Mouse (Mus musculus) spleen, postnatal 4 days (tissue): ENCODE results near the gene Cfap161.

Experiments
- DNase-seq, 2 experiments: peaks; one replicate each; pipeline ENCODE4 v3.0.0; 2022; ENCODE audit warnings: low spot score in 2 of 2

Cfap161 gene

DNA sequence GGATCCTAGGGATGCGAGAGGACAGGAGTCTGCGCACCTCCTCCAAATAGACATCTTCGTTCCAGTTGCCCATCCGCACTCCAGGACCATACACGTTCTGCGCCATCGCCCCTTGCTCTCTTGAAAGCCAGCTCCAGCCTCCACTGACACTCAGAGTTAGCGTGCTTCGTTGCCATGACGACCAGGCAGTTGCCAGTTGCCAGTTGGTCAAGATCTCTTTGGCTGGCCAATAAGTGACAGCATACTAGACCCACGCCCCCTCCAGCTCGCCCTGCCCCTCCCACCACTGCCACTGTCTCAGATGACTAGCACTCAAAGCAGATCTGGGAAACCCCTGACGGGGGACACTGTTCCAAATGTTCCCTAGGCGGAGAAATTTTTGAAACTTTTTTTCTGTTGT lies at the start of gene Cfap161:
Cfap161 (minus strand) TSS at position 176 of the 400 bp plus-strand sequence.
- no peak for DNase-seq

DNA sequence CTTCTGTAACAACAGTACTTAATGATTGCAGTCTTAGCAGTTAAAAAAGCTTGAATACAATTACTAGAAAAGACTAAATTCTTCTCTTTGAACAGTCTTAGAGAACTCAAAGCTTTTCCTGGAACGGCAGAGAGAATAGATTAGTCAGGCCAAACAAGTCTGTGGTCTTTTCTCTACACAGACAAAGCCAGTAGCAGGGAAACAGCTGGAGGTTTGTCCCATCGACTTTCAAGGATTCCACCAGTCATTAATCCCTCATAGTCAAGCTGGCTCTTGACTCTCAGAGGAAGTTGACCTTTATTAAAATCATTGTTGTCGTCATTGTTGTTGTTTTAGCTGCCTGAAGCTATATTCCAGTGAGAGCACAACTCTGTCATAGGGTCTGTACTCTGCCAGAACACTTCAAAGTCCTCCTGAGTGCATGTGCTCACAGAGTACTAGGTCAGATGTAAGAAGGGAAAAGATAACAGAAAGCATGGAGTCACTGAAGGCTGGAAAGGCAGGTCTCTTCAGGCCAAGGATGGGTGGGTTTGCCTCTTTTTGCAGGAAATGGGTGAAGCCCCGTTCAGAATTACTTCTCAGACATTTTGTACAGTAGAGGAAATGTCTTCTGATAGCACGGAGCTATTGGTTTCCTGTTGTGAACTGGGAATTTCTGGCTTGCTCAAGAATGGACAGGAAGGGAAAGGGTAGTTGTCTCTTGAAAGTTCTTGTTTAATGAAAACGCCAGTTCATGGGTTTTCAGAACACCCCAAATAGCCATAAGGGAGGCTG lies 48.0 kb upstream of the Cfap161 start:
- no peak for DNase-seq

DNA sequence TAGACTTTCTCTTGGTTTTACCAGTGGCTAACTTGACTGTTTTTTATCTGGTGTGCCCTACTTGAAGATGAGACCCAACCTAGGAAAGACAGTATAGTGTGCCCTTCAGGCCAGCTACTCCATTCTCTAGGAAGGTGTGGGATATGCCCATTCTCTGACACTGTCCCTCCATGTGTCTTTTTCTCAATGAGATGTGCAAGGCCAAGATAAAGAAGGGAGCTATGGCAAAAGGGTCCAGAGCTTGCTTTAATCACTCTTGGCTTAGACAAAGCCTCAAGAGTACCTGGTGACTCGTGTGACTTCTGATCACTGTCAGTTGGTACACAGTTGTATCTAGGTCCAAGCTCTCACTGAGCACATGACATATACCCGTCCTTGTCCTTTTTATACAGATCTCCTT lies 45.4 kb upstream of the Cfap161 start:
- DNase-seq: no peak

DNA sequence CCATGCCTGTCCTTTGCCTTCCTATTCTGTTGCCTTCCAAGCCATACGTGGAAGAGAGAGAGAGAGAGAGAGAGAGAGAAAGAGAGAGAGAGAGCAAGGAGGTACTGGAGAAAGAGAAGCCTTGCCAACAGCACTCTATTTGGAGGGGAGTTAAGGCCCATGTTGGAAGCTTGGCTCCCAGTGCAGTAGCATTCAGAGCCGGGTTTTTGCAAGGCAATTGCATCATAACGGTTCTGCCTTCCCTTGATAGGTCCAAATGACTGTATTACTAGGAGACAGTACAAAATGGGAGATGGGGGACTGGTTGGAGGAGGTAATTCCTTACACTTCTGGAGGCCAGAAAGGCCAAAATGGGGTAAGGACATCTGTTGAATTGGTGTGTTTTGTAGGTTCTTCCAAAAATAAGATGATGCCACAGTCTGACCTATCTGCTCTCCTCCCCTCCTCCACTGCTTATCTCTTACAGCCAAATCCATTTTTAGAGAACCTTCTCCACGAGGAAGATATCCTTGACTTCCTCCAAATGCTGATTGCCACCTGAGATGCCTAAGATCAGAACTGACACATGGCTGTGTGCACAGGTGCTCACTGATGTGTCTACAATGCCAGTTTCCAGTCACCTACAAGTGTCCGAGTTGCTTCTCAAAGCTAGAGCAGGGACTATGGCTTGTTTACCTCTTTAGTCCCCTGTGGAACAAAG lies 44.0 kb upstream of the Cfap161 start:
- no peak for DNase-seq

DNA sequence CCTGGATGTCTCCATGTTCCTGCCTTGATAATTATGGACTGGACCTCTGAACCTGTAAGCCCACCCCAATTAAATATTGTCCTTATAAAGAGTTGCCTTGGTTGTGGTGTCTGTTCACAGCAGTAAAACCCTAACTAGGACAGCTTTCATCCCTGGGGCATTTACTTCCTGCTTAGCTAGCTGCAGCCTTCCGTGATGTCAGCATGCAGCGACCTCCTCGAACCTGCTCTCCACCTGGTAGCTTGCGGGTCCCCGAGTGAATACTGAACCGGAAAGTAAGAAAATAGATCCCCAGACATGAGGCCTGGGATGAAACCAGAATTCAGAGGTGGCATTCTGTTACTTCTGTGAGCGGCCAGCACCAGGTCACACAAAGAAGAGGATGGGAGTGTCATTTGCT lies 34.7 kb upstream of the Cfap161 start:
- no peak for DNase-seq

DNA sequence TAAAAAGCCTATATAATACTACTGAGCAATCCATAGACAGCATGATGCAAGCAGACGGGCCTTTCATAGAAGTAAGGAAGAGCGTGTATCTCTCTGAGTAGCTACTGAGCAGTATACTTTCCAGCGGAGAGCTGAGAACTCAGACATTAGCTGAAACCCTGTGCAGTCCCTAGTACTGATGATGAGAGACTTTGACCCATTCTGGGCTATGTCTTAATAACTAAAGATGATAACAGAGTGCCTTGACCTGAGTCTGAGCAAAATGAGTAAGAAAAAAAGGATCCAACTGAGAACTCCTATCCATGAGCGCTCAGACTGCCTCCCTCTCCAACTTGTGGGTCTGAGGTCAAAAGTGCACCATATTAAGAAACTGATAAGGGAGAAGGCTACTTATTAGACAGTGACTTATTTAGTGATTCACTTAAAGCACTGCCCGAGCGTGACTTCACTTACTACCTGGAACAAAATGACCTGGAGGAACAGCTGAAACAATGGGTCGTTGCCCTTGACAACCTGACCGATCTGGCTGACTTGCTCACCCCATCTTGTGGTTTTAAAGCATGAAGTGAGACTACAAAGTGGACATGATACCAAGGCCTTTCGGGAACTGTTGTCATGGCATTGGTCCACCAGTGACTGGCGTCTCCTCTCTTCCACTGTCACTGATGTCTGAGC lies 32.9 kb upstream of the Cfap161 start:
- DNase-seq: no peak

DNA sequence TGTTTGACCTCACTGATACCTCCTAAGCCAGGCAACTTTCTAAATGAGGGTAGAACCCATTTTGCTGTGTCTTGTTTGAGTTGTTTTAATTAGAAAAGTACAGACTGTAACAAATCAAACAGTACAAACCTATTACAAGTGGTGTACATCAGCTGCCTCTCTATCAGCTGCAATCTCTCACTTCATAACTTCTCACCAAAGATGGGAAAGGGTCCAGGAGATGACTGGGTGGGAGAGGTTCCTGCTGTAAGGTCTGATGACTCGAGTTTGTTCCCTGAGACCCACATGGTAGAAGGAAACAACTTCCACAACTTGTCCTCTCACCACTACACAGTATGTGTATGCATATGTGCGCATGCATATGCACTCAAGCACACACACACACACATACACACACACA lies 32.1 kb upstream of the Cfap161 start:
- no peak for DNase-seq

DNA sequence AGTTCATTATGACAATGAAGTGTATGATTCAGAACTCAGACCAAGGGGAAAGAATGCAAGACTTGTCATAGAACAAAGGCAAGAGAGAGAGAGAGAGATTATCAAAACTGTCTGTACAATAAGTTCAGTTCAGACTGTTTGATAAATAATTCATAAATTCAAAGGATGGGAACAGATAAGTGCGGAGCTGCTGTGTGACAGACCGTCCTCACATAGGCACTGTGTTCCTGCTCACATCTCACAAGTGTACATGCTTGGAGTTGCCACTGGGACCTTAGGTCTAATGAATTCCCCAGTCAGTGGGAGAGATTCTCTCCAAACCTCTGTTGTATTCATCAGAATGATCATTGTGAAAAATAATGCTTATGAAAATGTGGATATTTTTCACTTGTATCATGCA lies 27.3 kb upstream of the Cfap161 start:
- DNase-seq: no peak

DNA sequence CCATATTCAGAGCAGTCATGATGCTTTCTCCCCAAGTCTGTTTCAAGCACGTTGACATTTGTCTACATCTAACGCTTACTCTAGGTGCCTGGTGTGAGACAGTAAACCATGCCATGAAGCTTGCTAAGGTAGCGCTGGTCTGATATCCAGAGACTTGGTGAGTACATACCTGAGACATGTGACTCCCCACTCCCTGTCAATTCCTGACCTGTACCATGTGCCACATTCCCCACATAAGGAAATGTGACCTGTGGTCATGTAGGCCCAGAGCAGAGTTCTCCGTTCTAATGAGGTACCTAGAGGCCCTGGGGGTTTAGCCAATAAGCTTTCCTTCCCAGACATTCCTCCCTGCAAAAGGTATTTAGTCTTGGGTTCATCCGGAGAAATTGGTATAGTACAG lies 22.2 kb upstream of the Cfap161 start:
- DNase-seq: no peak

DNA sequence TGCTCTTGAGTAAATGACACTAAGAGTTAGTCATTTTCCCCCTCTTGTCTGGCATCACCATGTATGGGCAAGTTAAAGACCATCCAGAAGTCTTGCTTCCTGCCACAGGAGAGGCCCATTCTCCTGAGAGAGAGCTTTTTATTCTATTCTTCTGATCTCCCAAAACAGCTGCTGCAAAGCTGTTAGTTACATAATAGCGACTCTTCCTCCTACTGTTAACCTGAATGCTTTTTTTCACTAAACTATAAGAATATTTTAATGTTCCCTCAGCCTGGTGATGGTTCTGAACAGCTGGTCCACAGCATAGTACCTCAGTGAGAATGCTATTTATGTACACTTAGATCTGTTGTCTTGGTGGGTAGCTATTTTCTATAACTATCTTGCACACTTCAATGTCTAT lies 21.0 kb upstream of the Cfap161 start:
- DNase-seq: no peak

DNA sequence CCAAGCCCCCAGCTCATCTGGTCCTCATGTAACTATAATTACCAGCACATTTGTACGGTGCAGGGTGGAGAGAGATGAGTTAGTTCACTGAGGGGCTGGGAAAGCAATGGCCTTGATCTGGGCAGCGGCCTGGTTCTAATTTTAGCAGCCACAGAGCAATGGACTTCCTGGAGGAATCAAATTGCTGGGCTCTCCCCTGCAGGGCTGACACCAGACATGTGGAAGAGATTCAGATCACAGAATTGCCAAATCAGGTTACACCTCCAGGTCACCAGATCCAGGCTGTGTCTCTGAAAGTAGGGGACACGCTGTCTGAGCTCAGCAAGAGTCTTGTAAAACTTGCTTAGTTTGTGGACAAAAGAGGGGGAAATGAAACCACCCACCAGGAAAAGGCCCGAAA lies 19.3 kb upstream of the Cfap161 start:
- no peak for DNase-seq

DNA sequence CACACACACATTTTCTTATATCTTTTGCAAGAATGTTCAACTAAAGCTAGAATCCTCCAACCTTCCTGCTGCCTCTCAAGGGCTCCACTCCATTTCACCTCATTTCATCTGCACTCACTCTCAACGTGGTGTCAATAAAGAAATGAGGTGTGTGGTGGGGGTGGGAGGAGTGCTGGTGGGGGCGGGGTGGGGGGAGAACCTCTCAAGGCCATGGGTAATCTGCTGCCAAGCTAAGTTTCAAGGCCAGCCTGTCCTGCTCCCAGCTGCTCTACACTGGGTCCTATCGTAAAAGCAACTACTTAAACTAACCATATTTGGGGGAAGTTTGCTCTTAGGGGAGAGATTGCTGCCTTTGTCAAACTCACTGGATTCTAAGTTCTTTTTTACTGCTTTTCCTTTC lies 18.8 kb upstream of the Cfap161 start:
- no peak for DNase-seq

DNA sequence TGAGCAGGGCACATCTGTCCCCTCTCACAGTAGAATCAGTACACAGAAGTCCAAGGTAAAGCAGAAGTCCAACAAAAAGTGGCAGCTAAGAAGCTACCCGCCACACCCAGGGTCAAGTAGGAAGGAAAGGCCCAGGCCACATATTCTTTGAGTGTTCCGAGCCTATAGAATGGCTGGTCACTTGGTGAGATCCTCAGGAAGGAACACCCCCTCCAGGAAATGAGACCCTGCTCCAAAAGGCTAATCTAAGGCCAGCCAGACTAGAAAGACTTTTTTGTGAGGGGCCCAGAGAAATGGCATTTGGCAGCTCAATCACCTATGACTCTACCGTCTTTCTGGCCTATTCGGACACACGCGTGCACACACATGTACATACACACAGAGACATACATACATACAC lies 18.3 kb upstream of the Cfap161 start:
- no peak for DNase-seq

DNA sequence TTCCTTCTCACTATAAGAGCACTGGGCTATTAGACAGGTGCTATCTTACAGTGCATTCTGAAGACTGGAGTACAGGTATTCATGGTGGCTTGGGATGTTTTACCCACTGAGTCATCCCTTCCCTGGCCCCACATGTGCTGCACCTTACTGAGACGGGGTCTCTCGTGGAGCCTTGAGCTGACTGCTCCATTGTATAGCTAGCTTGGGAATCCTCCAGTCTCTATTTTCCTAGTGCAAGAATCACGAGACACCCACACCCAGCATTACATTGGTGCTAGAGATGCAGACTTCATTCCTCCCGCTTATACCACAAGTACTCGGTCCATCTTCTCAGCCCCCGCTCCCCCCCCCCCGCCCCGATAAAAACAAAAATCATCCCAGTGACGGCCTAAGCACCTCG lies 17.9 kb upstream of the Cfap161 start:
- DNase-seq: no peak

DNA sequence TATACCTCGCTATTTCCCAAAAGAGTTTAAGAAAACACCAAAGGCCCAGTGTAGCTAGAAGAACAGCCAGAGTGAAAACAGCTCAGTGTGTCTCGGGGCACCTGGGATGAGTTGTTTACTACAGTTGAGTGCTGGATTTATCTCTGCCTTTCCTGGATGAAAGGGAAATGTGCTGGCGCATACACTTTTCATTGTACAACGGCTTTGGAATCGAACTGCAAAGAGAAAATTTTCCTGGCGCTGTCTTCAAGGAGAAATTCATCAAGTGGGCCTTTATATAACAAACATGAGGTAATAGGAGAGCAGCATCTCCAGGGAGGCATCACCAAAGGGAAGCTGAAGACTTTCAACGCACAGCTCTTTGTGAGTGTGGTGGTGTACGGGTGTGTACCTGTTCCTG lies 17.2 kb upstream of the Cfap161 start:
- DNase-seq: no peak

DNA sequence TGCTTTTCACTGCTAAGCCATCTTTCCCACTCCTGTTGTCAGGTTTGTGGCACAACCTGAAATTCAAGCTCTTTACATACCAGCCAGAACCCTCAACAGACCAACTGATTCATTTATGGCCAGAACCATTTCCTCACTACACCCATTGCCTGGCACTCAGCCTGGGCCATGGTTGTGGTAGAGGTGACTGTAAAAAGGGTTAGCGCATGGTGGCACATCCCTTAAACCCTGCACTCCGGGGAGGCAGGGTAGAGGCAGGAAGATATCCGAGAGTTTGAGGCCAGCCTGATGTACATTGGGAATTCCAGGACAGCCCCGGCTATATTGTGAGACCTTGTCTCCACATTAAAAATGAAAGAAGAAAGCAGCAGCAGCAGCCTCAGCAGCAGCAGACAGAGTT lies 16.8 kb upstream of the Cfap161 start:
- DNase-seq: no peak

DNA sequence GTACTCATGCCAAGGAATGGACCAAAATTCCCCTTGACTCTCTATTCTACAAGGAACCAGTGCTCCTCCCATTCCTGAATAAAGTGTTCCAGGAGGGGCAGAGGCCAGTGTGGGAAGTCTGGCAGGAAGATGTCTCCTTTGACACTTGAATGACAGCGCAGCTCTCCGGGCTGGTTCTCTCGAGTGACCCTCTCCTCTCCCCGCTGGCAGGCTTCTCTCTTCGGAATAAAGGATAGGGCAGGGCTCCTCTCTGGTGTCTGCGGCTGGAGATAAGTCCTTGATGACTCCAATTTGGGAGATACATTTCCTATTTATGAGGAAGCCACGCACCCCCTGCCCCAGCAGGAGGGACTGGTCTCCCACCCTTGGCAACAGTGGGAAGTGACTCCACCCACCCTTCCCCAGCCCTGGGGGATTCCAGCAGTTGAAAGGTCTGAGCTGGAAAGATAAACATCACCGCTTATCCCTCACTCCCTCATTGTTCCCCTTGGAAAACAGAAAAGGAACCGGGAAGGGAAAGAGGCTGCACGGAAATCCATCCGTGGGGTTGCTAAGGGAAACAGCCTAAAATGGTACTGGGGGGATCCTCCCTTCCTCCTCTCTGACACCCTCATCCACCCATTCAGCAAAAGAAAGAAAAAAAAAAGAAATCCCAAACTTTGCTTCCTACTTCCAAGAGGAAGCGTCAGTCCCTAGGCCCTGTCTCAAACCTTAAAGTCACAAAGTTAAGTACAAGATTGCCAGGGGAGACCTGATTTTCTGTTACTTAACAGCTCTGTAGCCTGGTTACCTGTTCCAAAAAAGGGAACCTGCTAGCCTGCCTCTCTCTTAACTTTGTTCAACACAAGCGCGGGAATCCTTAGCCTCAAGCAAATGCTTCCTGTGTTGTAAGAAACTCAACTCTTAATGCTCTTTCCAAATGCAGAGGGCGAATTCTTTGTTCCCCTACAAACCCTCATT lies 15.7 kb upstream of the Cfap161 start:
- DNase-seq: no peak

DNA sequence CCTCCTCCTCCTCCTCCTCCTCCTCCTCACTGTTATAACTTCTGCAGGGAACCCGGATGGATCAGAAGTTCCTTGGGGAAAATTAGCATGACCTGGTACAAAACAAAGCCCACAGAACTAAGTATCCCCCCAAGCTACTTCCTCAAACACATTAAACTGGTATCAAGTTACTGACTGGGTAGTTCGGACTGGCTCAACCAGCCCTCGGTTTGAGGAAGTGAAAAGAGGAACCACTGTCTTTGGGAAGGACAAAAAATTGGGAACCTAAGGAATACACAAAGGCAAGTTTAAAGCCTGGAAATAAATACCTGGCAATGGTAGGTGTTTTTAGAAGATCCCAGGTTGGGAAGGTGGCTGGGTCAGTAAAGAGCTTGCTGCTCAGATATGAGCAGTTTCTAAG lies 15.0 kb upstream of the Cfap161 start:
- DNase-seq: no peak

DNA sequence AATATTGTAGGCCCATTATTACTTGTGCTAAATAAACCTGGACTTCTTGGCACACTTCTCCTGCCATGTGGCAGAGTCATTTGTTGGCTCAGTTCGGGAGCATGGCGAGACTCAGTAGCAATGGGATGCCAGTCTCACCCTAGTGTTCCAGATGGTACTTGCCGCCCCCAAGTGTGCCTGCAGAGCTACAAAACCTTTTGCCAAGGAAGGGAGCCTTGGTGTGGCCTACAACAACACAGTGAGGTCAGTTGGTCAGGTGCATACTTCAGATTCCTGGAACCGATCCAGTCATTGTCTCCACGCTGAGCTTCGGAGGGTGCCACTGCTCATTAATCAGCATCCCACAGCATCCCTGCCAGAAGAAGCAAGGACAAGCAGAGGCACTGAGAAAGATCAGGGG lies 14.4 kb upstream of the Cfap161 start:
- no peak for DNase-seq

DNA sequence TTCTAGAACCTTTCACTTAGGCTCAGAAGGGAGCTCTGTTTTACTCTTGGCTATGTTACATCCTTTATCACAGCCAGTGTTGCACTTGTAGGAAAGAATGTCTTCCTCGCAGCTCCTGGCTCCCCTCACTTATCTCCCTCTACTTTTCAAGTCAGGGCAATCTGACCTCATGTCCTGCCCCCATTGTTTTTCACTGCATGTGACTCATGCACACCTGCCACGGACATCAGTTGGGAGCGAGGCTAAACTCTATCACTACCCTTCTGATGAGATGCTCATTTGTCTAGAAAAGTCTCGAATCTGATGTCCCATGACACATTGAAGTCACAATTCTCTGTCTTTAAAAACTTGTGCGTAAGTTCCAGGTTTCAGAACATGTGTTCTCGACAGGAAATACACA lies 12.3 kb upstream of the Cfap161 start:
- no peak for DNase-seq

DNA sequence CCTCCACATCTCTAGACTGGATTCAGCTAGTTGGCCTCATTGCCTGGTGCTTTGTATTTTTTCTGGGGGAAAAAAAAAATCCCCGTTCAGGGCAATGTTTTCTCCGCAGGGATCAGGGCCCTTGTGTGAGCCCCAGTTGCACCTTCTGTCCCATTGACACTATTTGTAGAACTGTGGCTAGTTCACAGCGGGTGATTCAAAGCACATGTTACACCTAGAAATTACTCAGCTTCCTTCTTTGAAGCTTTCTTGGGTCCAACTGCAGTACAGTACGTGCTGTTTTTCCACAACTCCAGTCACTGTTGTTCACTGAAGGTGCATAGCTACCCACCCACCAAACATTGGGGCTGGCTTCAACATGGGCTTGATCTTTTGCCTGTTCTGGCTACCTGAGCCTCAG lies 9.1 kb upstream of the Cfap161 start:
- no peak for DNase-seq

DNA sequence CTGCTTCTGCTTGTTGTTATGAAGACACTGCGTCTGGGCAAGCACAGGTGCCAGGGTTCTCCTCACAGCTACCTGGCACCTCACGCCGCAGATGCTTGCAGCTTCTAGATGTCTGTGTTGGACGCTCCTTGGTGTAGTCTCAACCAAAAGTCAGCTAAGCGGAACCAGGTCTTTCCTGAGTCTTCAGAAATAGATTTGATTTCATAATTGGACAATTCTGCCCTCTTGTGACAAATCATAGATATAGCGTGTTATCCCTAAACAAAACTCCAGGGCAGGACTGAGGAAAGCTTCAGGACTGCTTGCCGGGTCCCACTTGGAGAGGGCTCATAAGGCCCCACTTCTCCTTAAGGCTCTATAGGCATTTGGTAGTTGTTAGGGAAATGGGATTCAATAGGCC lies 7.8 kb upstream of the Cfap161 start:
- no peak for DNase-seq
